Mouse (Mus musculus): ENCODE data around the gene Ccdc71. TPM values are rescaled to one million over a fixed set of nuclear protein-coding genes. Genes with fewer than 3 reads are reported as not detected.

The Ccdc71 gene
- polyA plus RNA-seq, 1 experiment: 22.3 TPM

DNA sequence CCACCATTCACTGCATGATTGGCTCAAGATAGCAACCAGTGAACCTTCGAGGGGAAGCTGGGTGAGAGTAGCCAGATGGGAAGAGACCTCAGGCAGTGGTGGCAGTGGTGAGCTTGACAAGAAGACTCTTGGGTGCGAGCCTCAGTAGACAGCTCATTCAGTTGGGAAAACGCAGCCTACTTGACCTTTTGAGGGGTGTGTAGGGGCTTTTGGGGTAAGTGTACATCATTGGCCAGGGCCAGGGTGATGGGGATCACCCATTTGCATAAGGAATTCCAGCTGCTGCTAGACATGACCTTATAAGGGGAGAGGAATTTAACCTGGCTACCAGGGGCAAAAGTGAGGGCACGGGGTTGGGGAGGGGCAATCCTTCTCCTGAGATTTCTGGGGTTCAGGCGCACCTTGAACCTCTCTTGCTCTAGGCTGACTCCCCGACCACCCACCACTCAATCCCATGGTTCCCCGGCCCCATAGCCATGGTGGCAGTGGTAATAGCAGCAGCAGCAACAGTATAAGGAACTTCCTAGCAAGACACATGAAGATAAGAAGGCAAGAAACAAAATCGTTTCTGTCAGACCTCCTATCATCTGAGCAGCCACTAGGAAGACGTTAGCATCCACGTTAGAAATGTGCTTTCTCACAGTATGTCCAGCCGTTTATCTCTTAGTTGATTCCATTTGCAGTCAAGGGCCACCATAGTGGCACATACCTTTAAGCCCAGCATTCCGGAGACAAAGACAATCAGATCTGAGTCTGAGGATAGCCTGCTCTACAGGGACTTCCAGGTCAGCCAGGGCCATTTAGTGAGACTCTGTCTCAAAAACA, 4.4 kb upstream of the Ccdc71 start:
- H3K4me1 ChIP-seq (ENCODE audit: control insufficient read depth, insufficient read depth, low read length): no peaks in the 10 kb centered on the region
- H3K4me3 ChIP-seq (ENCODE audit: insufficient read depth, low read length): no peak overlapping the region
- TF ChIP-seq CTCF (IDR thresholded peaks at IDR 0.05; ENCODE audit: extremely low read depth, insufficient read depth, low read length): no peak
- no peak for TF ChIP-seq POLR2A (IDR thresholded peaks at IDR 0.05; ENCODE audit: extremely low read depth, insufficient read depth, low read length)
- H3K27ac ChIP-seq (ENCODE audit: insufficient read depth, low read length): no peak overlapping the region

DNA sequence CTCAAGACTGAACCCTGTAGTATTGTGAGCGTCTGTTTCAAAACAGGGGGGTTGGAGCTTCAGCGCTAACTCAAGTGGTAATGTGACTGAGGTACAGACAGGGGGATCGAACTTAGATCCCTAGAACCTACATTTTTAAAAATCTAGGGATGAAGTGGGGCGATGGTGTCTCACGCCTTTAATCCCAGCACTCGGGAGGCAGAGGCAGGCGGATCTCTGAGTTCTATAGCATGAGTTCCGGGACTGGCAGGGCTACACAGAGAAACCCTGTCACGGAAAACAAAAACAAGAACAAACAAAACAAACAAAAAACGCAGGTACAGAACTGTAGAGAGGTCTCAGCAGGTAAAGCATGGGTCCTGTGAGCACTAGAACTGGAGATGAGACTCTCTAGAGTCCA, 3.4 kb upstream of the Ccdc71 start:
- peaks cover 5% of the 10 kb centered on the region; the same call in 1 of the 2 replicates for H3K4me1 ChIP-seq (ENCODE audit: control insufficient read depth, insufficient read depth, low read length)
- TF ChIP-seq POLR2A (IDR thresholded peaks at IDR 0.05; ENCODE audit: extremely low read depth, insufficient read depth, low read length) (no peak), CTCF (IDR thresholded peaks at IDR 0.05; ENCODE audit: extremely low read depth, insufficient read depth, low read length) (no peak)
- no peak overlapping the region for H3K27ac ChIP-seq (ENCODE audit: insufficient read depth, low read length)
- no peak overlapping the region for H3K4me3 ChIP-seq (ENCODE audit: insufficient read depth, low read length)

DNA sequence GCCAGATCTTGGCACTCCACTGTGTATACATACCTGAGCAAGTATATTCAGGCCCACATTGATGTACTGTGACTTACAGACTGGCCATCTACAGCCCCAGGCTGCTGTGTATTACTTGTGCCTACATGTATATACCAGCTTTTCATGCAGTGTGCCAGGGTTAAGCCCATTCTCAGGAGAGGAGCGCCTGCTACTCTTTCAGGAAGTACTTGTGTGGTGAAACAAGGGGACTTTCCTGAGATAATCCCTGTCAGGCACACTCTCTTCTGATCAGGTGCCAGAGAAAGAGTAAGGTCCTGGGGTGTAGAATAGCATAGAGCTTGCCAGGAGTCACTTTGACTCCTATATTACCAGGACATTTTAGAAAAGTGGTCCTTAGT, 398 bp upstream of the Ccdc71 start:
- Histone ChIP-seq H3K4me1 (ENCODE audit: control insufficient read depth, insufficient read depth, low read length) (peaks cover 8% of the 10 kb centered on the region; the same call in 1 of the 2 replicates), H3K4me3 (ENCODE audit: insufficient read depth, low read length) (peak overlapping the region; percentile 84; the same call in 1 of the 2 replicates), H3K27ac (ENCODE audit: insufficient read depth, low read length) (no peak overlapping the region)
- no peak for TF ChIP-seq POLR2A (IDR thresholded peaks at IDR 0.05; ENCODE audit: extremely low read depth, insufficient read depth, low read length)
- no peak for TF ChIP-seq CTCF (IDR thresholded peaks at IDR 0.05; ENCODE audit: extremely low read depth, insufficient read depth, low read length)

DNA sequence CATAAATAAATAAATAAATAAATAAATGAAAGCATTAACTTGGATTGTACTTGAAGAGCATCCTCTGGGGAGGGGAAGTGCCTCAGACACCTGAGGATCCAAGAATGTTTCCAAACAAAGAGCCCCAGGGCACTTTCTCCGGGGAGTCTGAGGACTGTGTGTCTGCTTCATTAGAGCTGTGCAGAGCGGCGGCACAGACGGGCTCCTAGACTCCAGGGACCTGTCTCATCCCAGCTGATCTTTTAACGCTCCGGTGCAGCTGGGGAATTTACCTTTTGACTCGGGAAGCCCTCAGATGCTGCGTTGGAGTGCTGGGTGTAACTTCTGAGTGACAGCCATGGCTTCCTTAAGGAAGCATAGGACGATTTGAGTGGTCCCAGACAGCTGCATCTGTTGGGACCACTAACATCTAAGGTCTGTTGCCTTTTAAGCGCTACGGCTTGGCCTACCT, 879 bp downstream of the Ccdc71 start, which contains the start of gene Klhdc8b:
TSS of gene Klhdc8b (minus strand) at position 401 of the 451 bp plus-strand sequence.
- Histone ChIP-seq H3K4me3 (ENCODE audit: insufficient read depth, low read length) (peak within 1 kb of the TSS; percentile 84), H3K4me1 (ENCODE audit: control insufficient read depth, insufficient read depth, low read length) (peaks cover 8% of the 10 kb centered on the region; the same call in 1 of the 2 replicates), H3K27ac (ENCODE audit: insufficient read depth, low read length) (peak within 1 kb of the TSS; percentile 43; the same call in 1 of the 2 replicates)
- TF ChIP-seq CTCF (IDR thresholded peaks at IDR 0.05; ENCODE audit: extremely low read depth, insufficient read depth, low read length): no peak
- TF ChIP-seq POLR2A (IDR thresholded peaks at IDR 0.05; ENCODE audit: extremely low read depth, insufficient read depth, low read length): no peak

DNA sequence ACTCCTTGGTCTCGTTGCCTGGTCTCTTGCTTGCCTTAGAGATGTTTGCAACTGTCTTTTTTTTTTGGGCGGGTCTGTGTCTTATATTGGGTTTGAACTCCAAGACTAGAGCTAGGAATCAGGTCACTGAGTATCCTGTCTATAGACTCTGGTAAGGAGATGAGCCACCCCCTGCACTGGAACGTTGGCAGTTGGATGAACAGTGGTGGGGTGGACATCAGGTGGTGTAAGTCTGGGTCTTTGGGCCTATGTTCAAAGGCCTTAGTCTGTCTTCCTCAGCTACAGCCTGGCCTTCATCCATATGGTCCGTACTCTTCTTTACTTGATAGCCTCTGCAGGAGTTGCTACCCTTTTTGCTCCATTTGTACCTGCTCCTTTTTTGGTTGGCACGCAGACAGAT, 1.3 kb downstream of the Ccdc71 start:
- TF ChIP-seq POLR2A (IDR thresholded peaks at IDR 0.05; ENCODE audit: extremely low read depth, insufficient read depth, low read length) (no peak), CTCF (IDR thresholded peaks at IDR 0.05; ENCODE audit: extremely low read depth, insufficient read depth, low read length) (no peak)
- peaks cover 8% of the 10 kb centered on the region; the same call in 1 of the 2 replicates for H3K4me1 ChIP-seq (ENCODE audit: control insufficient read depth, insufficient read depth, low read length)
- peak overlapping the region; percentile 84; the same call in 1 of the 2 replicates for H3K4me3 ChIP-seq (ENCODE audit: insufficient read depth, low read length)
- no peak overlapping the region for H3K27ac ChIP-seq (ENCODE audit: insufficient read depth, low read length)

DNA sequence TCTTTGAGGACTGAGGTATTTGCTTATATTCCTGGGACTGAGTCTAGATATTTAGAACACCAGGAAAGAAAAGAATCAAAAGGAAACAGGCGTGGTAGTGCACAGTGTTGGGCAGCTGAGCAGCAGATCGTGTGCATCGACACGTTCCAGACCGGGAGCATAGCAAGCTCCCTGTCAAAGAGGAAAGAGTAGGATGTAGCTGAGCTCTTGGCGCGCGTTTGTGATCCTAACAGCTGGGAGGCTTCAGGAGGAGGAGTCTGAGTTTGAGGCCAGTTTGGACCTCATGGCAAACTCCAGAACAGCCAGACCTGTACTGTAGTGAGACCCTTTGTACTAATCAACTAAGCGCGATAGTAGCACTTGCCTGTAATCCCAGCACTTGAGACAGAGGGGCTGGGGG, 1.9 kb downstream of the Ccdc71 start:
- H3K4me1 ChIP-seq (ENCODE audit: control insufficient read depth, insufficient read depth, low read length): peaks cover 8% of the 10 kb centered on the region; the same call in 1 of the 2 replicates
- no peak overlapping the region for H3K4me3 ChIP-seq (ENCODE audit: insufficient read depth, low read length)
- TF ChIP-seq POLR2A (IDR thresholded peaks at IDR 0.05; ENCODE audit: extremely low read depth, insufficient read depth, low read length) (no peak), CTCF (IDR thresholded peaks at IDR 0.05; ENCODE audit: extremely low read depth, insufficient read depth, low read length) (no peak)
- no peak overlapping the region for H3K27ac ChIP-seq (ENCODE audit: insufficient read depth, low read length)

DNA sequence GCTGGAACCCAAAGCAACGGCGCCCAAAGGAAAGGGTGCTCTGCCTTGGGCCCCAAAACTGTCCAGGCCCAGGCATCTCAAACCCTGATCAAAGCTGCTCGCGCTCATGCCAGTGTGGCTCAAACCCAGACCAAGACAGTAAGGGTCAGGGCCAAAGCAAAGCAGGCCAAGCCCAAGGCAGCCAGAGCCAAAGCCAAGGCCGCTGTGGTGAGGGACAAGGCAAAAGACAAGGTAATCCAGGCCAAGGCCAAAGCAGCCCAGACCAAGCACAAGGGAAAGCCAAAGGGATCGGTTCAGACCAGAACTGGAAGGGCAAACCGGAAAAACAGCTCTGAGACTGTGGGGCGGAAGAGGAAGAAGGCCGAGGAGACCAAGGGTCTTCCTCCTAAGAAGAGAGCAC, 3.4 kb downstream of the Ccdc71 start:
- Histone ChIP-seq H3K4me1 (ENCODE audit: control insufficient read depth, insufficient read depth, low read length) (peaks cover 8% of the 10 kb centered on the region; the same call in 1 of the 2 replicates), H3K27ac (ENCODE audit: insufficient read depth, low read length) (no peak overlapping the region), H3K4me3 (ENCODE audit: insufficient read depth, low read length) (no peak overlapping the region)
- no peak for TF ChIP-seq CTCF (IDR thresholded peaks at IDR 0.05; ENCODE audit: extremely low read depth, insufficient read depth, low read length)
- no peak for TF ChIP-seq POLR2A (IDR thresholded peaks at IDR 0.05; ENCODE audit: extremely low read depth, insufficient read depth, low read length)

DNA sequence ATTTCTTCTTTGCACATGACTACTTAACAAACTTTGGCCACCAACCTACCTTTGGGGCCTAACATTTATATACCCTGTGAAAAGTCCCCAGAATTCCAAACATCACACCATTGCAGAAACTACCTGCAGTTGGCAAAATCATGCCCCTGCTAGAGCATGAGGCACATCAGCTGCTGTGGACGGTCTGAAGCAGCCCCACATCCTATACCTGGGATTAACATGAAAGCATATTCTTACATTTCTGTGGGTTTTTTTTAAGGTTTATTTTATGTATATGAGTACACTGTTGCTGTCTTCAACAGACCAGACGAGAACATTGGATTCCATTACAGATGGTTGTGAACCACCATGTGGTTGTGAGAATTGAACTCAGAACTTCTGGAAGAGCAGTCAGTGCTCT, 5.9 kb downstream of the Ccdc71 start:
- Histone ChIP-seq H3K4me3 (ENCODE audit: insufficient read depth, low read length) (no peak overlapping the region), H3K4me1 (ENCODE audit: control insufficient read depth, insufficient read depth, low read length) (peaks cover 8% of the 10 kb centered on the region; the same call in 1 of the 2 replicates), H3K27ac (ENCODE audit: insufficient read depth, low read length) (no peak overlapping the region)
- no peak for TF ChIP-seq CTCF (IDR thresholded peaks at IDR 0.05; ENCODE audit: extremely low read depth, insufficient read depth, low read length)
- no peak for TF ChIP-seq POLR2A (IDR thresholded peaks at IDR 0.05; ENCODE audit: extremely low read depth, insufficient read depth, low read length)

DNA sequence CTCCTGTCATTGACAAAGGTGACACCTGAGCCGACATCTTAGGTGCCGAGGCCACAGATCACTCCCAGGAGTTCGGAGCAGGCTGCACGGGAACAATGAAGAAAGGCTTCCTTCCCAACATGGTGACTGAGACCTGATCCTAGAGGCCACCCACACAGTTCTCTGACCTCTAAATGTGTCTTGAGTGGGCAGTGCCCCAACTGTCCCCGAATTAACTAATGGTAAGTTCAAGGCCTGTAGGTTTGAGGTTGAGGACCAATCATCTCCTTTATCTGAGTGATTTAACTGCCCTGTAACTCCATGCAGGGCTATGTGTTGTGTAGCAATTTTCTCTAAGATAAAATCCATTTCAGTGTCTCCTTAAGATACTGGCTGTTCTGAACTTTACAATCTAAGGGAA, 9.1 kb downstream of the Ccdc71 start:
- H3K4me3 ChIP-seq (ENCODE audit: insufficient read depth, low read length): no peak overlapping the region
- TF ChIP-seq CTCF (IDR thresholded peaks at IDR 0.05; ENCODE audit: extremely low read depth, insufficient read depth, low read length): no peak
- no peak for TF ChIP-seq POLR2A (IDR thresholded peaks at IDR 0.05; ENCODE audit: extremely low read depth, insufficient read depth, low read length)
- H3K27ac ChIP-seq (ENCODE audit: insufficient read depth, low read length): no peak overlapping the region
- H3K4me1 ChIP-seq (ENCODE audit: control insufficient read depth, insufficient read depth, low read length): no peaks in the 10 kb centered on the region; the same call in none of the 2 replicates

DNA sequence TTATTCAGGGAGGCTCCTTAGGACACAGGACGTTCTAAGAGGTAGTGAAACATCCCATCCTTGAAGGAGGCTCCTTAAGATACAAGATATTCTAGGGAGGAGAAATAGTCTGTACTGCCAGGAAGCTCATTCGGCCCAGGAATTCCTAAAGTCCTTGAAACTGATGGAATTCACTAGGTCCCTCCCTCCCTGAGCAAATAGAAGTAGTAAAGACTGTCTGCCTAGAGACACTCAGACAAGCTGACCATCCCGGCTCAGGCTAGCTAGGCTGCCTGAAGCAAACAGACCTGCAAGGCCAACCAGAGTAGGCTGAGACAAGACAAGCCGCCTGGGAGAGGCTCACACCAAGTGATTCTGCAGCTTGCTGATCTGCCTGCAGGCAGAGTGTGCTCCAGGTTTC, 9.5 kb downstream of the Ccdc71 start:
- Histone ChIP-seq H3K4me3 (ENCODE audit: insufficient read depth, low read length) (no peak overlapping the region), H3K4me1 (ENCODE audit: control insufficient read depth, insufficient read depth, low read length) (no peaks in the 10 kb centered on the region; the same call in none of the 2 replicates), H3K27ac (ENCODE audit: insufficient read depth, low read length) (no peak overlapping the region)
- TF ChIP-seq POLR2A (IDR thresholded peaks at IDR 0.05; ENCODE audit: extremely low read depth, insufficient read depth, low read length) (no peak), CTCF (IDR thresholded peaks at IDR 0.05; ENCODE audit: extremely low read depth, insufficient read depth, low read length) (no peak)

All from cortical plate, adult 2 months (tissue).